Mouse (Mus musculus) megakaryocyte, embryonic 14.5 days (primary cell): ENCODE data around the gene Pja2.

Experiments used
- FLI1 ChIP-seq: IDR thresholded peaks from 2 replicates; pipeline ENCODE4 v1.6.1; 2012; ENCODE audit warnings: low read length, inconsistent platforms, mixed read lengths
- GATA1 ChIP-seq: IDR thresholded peaks from 3 replicates; pipeline ENCODE4 v1.6.1; 2012; ENCODE audit warnings: mixed read lengths, low read length, inconsistent platforms, borderline replicate concordance

- no peak for TF ChIP-seq GATA1
- no peak for TF ChIP-seq FLI1
These were observed 55.0 kb downstream of the Pja2 start for GRCm38 (mm10) chr17:64276666-64277065.
